Mouse (Mus musculus) heart, adult 2 months (tissue): Measurements from ENCODE around the gene Gm3327.
"Not testable (repeated sequence)": the region's sequence is repeated elsewhere in the genome, so short reads cannot be mapped to it uniquely, and the experiment has no call there.

Experiments used
- CTCF ChIP-seq: fragments of 200-600 bp; IDR thresholded peaks from 2 replicates; pipeline ENCODE4 v1.8.1; 2022; ENCODE audit warnings: antibody characterized with exemption, mild to moderate bottlenecking, moderate library complexity
- POLR2A ChIP-seq: fragments of 200-500 bp; IDR thresholded peaks from 2 replicates; pipeline ENCODE4 v1.6.1; 2011; ENCODE audit warnings: mild to moderate bottlenecking, low read depth, low read length, control low read depth; ENCODE audit not compliant: insufficient read depth

GRCm38 (mm10) chr14:44094445-44094844 lies 29.2 kb upstream of the Gm3327 start:
- not testable (repeated sequence) for TF ChIP-seq CTCF, POLR2A
